Mouse (Mus musculus): ENCODE results near the gene Cd4.
"Not testable (repeated sequence)": the region's sequence is repeated elsewhere in the genome, so short reads cannot be mapped to it uniquely, and the experiment has no call there.

Gene Cd4

DNA sequence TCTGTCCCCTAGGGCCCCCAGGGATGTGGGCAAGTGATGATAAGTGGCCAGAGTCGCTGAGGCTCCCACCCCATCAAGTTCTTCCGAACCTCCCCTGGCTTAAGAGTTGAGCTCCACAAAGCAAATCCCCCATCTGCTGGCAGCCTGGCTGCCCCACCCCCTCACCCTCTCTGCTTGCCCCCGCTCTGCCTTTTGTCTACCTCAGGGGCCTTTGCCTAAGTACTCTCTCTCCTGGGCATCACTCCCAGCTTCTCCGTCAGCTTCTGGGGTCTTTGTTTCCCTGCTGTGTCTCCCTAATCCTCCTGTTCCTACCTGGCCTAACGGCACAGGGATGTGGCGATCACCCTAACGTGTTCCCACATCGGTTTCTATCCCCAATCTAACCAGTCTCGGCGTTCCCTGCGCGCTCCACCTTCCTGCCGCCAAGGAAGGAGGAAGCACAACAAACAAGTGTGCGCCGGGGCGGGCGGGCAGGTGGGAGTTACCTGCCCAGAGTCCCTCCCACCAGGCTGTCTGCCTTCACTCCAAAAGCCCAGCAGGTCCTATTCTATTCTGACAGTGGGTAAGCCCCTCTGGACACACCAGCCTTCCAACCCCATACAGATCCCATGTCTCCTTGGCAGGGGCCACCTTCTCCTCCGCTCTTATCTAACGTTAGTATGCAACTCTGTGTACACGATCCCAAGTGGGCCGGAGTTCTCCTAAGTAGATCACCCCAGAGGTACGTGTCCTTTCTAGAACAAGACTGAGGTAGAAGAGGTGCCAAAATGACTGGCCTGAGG is 27.3 kb upstream of the Cd4 start:
- DNase-seq, result peak; percentile 54

- DNase-seq, result no peak
Measured at GRCm38 (mm10) chr6:124914511-124914910, 26.5 kb upstream of the Cd4 start.

DNA sequence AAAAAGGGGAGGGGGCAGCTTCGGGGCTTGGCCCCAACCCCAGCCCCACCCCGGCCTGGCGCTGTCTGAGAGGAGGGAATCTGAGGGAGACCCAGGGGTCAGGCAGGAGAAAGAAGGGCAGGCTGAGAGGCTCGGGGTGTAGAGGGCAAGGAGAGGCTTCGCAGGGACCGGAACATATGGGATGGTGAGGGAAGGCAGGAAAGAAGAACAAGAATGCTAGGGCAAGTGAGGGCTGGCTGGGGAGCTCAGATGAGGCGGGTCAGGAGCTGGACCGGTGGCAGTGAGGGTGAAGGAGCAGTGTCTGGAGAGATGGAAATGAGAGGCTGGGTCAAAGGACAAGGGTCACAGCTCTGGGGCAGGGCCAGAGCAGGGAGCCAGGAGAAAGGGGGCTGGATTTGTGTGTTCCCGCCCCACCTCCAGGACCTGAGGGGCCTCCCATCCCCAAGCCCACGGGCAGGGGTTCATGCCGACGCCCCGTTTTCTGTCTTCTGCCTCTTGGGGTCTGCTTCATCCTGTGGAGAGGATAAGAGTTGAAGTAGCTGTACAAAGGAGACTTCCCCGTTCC is 25.8 kb upstream of the Cd4 start:
- DNase-seq, result no peak

DNA sequence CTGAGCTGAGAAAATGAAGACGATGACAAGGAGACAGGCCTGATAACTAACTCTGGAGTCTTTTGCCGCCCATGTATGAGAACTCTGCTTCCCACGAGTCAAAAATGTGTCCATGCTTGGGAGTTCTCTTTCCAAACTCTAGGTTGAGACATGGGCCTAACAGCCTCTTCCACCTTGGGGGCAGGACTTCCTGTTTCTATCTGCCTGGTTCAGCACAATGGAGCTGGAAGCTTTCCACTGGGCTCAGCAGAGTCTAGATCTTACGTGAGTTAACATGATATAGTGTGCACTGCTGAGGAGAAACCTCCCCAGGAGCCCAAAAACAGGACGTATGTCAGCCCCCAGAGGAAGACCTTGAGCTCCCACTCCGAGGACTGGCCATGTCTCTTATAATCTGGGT is 25.2 kb upstream of the Cd4 start:
- DNase-seq, result no peak

- DNase-seq, result no peak
Measured at GRCm38 (mm10) chr6:124911533-124912218, 23.7 kb upstream of the Cd4 start, which contains the start of gene Lag3. Lag3 (minus strand) TSS chr6:124911705.

GRCm38 (mm10) chr6:124910032-124910431 is 22.0 kb upstream of the Cd4 start:
- no peak for DNase-seq

- DNase-seq, result no peak
Measured at GRCm38 (mm10) chr6:124907767-124908166, 19.7 kb upstream of the Cd4 start.

DNA sequence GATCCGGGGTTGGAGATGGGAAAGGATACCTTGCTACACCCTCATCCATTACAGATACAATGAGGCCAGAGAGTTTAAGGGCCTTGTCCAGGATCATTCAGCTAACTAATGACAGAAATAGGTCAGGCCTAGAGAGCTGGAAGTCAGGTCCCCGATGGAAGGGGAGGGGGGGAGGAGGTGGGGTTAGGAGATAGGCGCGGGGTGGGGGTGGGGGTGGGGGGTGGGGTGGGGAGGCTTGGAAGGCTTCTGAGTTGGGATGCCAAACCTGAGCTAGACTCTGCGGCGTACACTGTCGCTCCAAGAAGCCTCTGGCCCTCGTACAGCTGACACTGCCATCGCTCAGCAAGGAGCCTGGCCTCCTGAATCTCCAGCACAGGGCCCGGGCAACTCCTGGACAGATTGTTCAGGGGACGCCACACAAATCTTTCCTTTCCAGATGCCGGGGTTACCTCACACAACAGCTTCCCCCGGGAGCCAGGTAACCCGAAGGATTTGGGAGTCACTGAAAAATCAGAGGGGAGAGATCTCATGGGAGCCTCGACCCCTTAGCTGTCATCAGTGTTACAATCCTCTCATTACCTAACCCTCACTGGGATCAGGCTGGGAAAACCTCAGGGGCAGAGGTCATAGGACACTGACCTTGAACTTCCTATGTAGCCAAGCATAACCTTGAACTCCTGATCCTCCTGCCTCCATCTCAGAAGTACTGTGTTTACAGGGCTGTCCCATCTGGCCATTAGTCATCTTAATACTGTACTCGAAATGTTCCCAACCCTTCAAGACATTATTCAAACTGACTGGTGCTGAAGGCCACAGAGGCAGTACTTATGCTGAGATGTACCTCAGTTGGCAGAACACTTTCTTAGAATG is 17.2 kb upstream of the Cd4 start:
- DNase-seq, result no peak

DNA sequence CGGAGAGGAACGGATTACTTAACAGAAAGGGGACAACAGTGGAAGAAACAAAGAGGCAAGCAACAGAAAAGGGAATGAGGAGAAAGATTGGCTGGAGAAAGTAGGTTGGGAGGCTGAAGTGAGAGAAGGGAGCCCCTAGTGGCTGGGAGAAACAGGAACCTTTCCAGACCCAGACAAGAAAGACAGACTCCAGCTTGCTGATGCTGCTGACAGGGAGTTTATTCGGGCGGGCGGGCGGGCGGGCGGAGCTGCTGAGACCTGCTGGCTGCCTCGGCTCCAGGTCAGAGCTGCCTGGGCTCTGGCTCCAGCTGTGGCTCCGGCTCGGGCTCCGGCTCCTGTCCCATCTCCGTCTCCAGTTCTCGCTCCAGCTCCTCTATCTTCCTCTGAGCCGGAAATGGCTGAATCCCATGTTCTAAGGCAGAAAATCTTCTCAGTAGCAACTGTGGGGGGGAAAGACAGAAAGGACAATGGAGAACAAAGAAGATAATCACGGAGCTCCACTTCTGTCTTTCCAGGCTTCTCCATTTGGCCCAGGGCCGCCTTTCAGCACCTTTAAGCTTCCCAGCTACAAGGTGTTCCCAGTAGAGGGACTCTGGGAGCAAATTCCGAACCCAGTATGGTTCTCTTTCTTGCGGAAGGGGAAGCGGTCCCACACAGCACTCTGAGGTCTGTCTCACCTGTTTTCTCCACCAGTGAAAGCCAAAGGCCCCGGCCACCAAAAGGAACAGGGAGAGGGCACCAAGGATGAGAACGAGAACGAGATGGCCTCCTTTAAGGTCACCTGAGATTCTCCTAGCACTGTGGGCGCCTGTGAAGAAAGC is 16.4 kb upstream of the Cd4 start:
- DNase-seq, result peak; percentile 87

- DNase-seq, result peak; percentile 90
Measured at GRCm38 (mm10) chr6:124903580-124904151, 15.6 kb upstream of the Cd4 start.

GRCm38 (mm10) chr6:124901851-124902250 is 13.8 kb upstream of the Cd4 start:
- no peak for DNase-seq

GRCm38 (mm10) chr6:124900801-124901480 is 12.9 kb upstream of the Cd4 start:
- DNase-seq, result peak; percentile 30

- no peak for DNase-seq
Measured at GRCm38 (mm10) chr6:124900056-124900800, 12.2 kb upstream of the Cd4 start.

DNA sequence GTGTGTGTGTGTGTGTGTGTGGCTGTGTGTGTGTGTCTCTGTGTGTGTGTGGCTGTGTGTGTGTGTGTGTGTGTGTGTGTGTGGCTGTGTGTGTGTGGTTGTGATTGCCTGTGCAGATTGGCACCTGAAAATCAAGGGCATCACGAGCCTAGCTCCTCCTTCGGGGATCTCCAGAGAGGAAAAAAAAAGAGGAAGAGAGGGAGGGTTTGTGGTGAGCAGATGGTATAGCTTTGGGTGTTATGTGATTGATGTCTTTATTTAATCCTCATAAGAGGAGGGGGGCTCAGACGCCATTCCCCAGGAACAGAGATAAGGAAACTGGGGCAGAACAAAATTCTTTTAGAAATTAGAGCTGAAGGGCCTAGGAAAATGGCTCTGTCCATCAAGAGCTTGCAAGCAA is 10.3 kb upstream of the Cd4 start:
- DNase-seq, result no peak

- DNase-seq, result not testable (repeated sequence)
Measured at GRCm38 (mm10) chr6:124894113-124894512, 6.1 kb upstream of the Cd4 start.

DNA sequence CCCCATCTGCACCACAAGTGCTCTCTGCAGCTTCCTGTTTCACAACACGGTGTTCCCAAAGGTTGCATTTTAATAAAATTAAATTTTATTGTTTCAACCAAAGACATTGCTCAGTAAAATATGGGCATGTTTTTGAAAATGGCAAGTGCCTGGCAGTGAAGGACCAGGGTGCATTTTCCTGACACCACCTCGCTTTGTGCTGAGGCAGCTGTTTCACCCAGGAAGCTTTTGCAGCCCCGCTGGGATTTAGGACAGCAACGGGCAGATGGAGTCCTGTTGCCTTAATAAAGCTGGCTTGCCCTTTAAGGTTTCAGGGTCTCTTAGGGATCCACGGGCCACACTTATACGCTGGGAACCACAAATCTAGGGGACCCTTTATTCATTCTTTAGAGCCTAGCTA is 3.0 kb upstream of the Cd4 start:
- no peak for DNase-seq

- no peak for DNase-seq
Measured at GRCm38 (mm10) chr6:124888555-124889125, 619 bp upstream of the Cd4 start.

DNA sequence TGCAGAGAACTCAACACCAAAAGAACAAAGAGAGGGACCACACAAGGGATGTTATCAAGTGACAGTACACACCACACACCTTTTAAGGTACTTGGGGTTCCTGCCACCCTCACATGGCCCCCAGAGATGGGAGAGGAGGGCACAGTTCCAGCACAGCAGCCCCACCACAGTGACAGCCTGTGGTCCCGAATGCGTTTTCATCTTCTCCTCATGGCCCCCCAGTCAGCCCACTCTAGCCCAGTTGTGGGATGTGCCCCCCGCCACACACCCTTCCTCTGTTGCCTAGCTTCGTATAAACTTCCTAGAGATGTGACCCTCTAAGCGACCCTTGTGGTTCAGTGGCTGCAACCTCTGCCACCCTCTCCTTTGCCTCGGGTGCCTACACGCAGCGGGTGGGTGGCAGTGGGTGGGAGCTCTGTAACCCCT is 2.1 kb downstream of the Cd4 start:
- no peak for DNase-seq

DNA sequence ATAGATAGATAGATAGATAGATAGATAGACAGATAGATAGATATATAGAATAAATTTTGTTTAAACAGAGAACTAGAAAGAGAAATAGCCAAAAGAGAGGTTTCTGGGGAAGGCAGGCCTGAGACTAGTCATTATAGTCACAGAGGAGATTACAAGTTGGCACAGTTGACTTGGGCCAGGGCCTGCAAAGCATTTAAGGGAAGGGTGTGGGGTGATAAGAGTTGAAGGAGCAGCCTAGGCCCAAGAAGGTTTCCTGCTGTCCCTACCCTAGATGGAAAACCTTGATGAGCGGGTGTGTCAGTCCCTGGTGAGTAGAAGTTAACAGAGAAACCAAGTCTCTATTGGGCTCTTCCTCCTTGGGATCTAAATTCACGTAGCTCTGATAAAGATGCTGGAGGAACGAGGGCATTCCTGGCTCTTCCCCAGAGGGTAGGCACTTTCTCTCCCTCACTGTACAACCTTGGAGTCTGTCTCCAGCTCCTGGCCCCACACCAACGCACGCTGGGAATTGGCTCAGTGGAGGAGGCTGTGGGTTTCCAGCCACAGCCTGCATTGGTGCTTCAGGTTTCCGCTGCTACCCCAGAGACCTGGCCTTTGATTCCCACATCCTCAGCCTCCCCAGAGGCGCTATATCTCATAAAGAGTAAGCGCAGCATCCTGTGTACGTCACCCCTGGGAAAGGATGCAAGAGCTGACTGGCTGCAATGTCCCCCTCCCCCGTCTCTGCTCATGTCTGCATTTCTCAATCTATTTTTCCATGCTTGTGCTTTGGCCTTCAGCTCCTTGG is 3.1 kb downstream of the Cd4 start:
- DNase-seq, result no peak
